Comparison of ENCODE assay signal across 26 mouse cellular contexts in genomic region chr17:30604296-30604695, GRCm38 (mm10). TPM values are rescaled to one million over a fixed set of nuclear protein-coding genes. Genes with fewer than 3 reads are reported as not detected.
DNase-seq lines count a peak whose midpoint lies in the region; ATAC-seq lines count a peak whose summit lies in the region.
"Had no signal": no experiment of that assay in that cellular context is flagged by ENCODE, and none has a peak within 500 bp of the region (broad histone marks: within the 10 kb centered on the region; RNA-seq: fewer than 3 reads in every experiment).

No protein-coding gene starts in this region.

- peaks cover 23% of the 10 kb centered on the region for H3K4me1 ChIP-seq in kidney, embryonic 16.5 days (ENCODE audit: insufficient read depth, low read length)

- peak; percentile 29; the same call in 1 of the 2 replicates for ATAC-seq in kidney, embryonic 16.5 days (ENCODE audit: low FRiP score, low TSS enrichment)
- ATAC-seq: forebrain, embryonic 13.5 days; forebrain, embryonic 16.5 days; hindbrain, embryonic 16.5 days; inflammation-experienced regulatory T-cells, adult 6 months; intestine, embryonic 16.5 days had no signal

- no peaks in the 10 kb centered on the region for H3K9me3 ChIP-seq in kidney, embryonic 16.5 days (ENCODE audit: low read length)
- H3K9me3 ChIP-seq: forebrain, embryonic 10.5 days; forebrain, embryonic 13.5 days; heart, embryonic 12.5 days; heart, embryonic 15.5 days; hindbrain, embryonic 10.5 days; hindbrain, embryonic 13.5 days had no signal

- H3K4me2 ChIP-seq in kidney, embryonic 16.5 days (replicated peaks; ENCODE audit: low read depth, low read length): no peak overlapping the region
- H3K4me2 ChIP-seq: forebrain, embryonic 13.5 days; heart, embryonic 12.5 days; heart, embryonic 15.5 days; hindbrain, embryonic 13.5 days had no signal

- H3K4me3 ChIP-seq in kidney, embryonic 16.5 days (ENCODE audit: low read length): no peak overlapping the region
- H3K4me3 ChIP-seq: forebrain, embryonic 10.5 days; forebrain, embryonic 13.5 days; heart, embryonic 12.5 days; heart, embryonic 15.5 days; hindbrain, embryonic 10.5 days; hindbrain, embryonic 13.5 days had no signal

- peaks cover 40% of the 10 kb centered on the region for H3K36me3 ChIP-seq in kidney, embryonic 16.5 days (ENCODE audit: insufficient read depth, low read length)

- no peak overlapping the region for H3K9ac ChIP-seq in kidney, embryonic 16.5 days (replicated peaks; ENCODE audit: low read length)
- H3K9ac ChIP-seq: forebrain, embryonic 13.5 days; heart, embryonic 12.5 days; heart, embryonic 15.5 days; hindbrain, embryonic 13.5 days had no signal

- peak; percentile 38 for DNase-seq in adrenal gland, adult 2 months
- DNase-seq in adrenal gland, postnatal 4 days (ENCODE audit: low spot score in 2 of 2): no peak
- DNase-seq in cerebellum, adult 11-12 months: peak; percentile 3
- DNase-seq in cerebellum, adult 9-10 months: no peak
- DNase-seq in kidney, adult 9 months: no peak
- DNase-seq in urinary bladder, postnatal 10 days (ENCODE audit: low spot score): peak; percentile 8
- DNase-seq in urinary bladder, adult 2 months (ENCODE audit: low spot score): no peak
- DNase-seq: adrenal gland, postnatal 10 days; cerebellum, adult 11 months; cerebellum, adult 8-10 months; cerebellum, postnatal 14 days; gastrocnemius, postnatal 10 days; gastrocnemius, postnatal 36 days; heart, postnatal 10 days; heart, postnatal 36 days had no signal

- no peaks in the 10 kb centered on the region for H3K27me3 ChIP-seq in kidney, embryonic 16.5 days (ENCODE audit: insufficient read depth, low read length)
- H3K27me3 ChIP-seq: forebrain, embryonic 13.5 days; heart, embryonic 12.5 days; heart, embryonic 15.5 days; hindbrain, embryonic 13.5 days had no signal

- H3K27ac ChIP-seq in kidney, embryonic 16.5 days (ENCODE audit: low read length): no peak overlapping the region
- H3K27ac ChIP-seq: forebrain, embryonic 10.5 days; forebrain, embryonic 13.5 days; heart, embryonic 15.5 days; hindbrain, embryonic 10.5 days; hindbrain, embryonic 13.5 days had no signal

- WGBS in kidney, embryonic 16.5 days: 55% methylated on average over 6 of the region's 6 CpGs

RNA-seq across cellular contexts. Expression of gene Dnah8, which starts 19.9 kb away (rescaled TPM):
- total RNA-seq in adrenal gland, adult 2 months (2021): under 1 TPM; 0.52 to 0.63 TPM
- polyA plus RNA-seq in adrenal gland, adult 2 months (2012; rRNA removed): 0.34 and 0.36 TPM in 2 replicates
- total RNA-seq in adrenal gland, postnatal 4 days (2021): 1 to 10 TPM in 1 of 2 experiments, under 1 TPM in 1; 0.62 to 1.3 TPM
- 0.82 and 1.2 TPM in 2 replicates for polyA plus RNA-seq in kidney, embryonic 16.5 days (2015; fragmentation: Nextera tagmentation; extraction: Ambion mirVana)
- 0.74 and 0.78 TPM in 2 replicates for polyA plus RNA-seq in urinary bladder, adult 2 months (2012; rRNA removed)

RNA-seq across cellular contexts. Expression of gene Glo1, which starts 22.4 kb away (rescaled TPM):
- 100 to 1,000 TPM; 111 to 141 TPM for total RNA-seq in adrenal gland, adult 2 months (2021)
- polyA plus RNA-seq in adrenal gland, adult 2 months (2012; rRNA removed): 48.7 and 49.2 TPM in 2 replicates
- 100 to 1,000 TPM; 121 to 138 TPM for total RNA-seq in adrenal gland, postnatal 4 days (2021)
- polyA plus RNA-seq in kidney, embryonic 16.5 days (2015; fragmentation: Nextera tagmentation; extraction: Ambion mirVana): 216 and 222 TPM in 2 replicates
- 115 and 117 TPM in 2 replicates for polyA plus RNA-seq in urinary bladder, adult 2 months (2012; rRNA removed)

RNA-seq across cellular contexts. Expression of gene Btbd9, which starts 28.0 kb away (rescaled TPM):
- total RNA-seq in adrenal gland, adult 2 months (2021): 10 to 100 TPM; 32.7 to 48.5 TPM
- 16.5 and 17.8 TPM in 2 replicates for polyA plus RNA-seq in adrenal gland, adult 2 months (2012; rRNA removed)
- 10 to 100 TPM; 40.4 to 41.5 TPM for total RNA-seq in adrenal gland, postnatal 4 days (2021)
- 58.0 and 58.3 TPM in 2 replicates for polyA plus RNA-seq in kidney, embryonic 16.5 days (2015; fragmentation: Nextera tagmentation; extraction: Ambion mirVana)
- 11.7 and 14.0 TPM in 2 replicates for polyA plus RNA-seq in urinary bladder, adult 2 months (2012; rRNA removed)

Comparison
In these comparisons a context has a peak if more than half of its experiments do, and no peak if none do; other contexts are left out.
1. DNase-seq: peak in adrenal gland, adult 2 months (single experiment), cerebellum, adult 11-12 months (single experiment) and urinary bladder, postnatal 10 days (single experiment); none in adrenal gland, postnatal 4 days (0 of 2), cerebellum, adult 9-10 months (single experiment), kidney, adult 9 months (single experiment) and urinary bladder, adult 2 months (single experiment).